13 mouse cellular contexts compared by ENCODE assay signal in the genomic region with DNA sequence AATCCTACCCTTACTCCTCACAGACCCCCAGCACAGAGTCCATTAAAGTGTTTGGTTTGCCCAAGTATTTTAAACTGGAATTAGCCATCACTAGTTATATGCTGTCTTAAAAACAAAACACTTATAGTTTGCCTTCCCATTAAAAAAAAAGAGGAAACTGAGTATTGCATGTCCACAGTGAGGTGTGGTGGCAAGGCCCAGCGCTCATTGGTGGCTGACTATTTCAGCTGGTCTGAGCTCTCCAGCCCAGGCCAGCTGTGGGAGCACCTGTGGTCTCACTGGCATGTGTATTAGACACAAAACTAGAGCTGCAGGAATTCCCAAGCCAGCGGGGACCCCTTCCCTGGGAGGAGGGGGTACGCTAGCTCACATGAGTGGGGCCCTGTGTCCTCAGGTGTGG. TPM values are rescaled to one million over a fixed set of nuclear protein-coding genes. Genes with fewer than 3 reads are reported as not detected.
DNase-seq lines count a peak whose midpoint lies in the region; ATAC-seq and TF ChIP-seq lines count a peak whose summit lies in the region.
"Had no signal": no experiment of that assay in that cellular context is flagged by ENCODE, and none has a peak within 500 bp of the region (broad histone marks: within the 10 kb centered on the region; RNA-seq: fewer than 3 reads in every experiment).

No protein-coding gene starts in this region.

- intact Hi-C loops in heart, postnatal 10 days (cut with DNase I) = loop anchor here (5.0 kb wide), 1 partner anchor 126 kb away; a partner anchor contains a TSS

- no peak overlapping the region for H3K9ac ChIP-seq in hindbrain, postnatal 0 days (replicated peaks; ENCODE audit: low read length)
- no peak overlapping the region for H3K9ac ChIP-seq in neural tube, embryonic 12.5 days
- no peak overlapping the region for H3K9ac ChIP-seq in intestine, embryonic 15.5 days
- H3K9ac ChIP-seq: limb, embryonic 15.5 days had no signal

- no peak for ATAC-seq in hindbrain, postnatal 0 days
- no peak for ATAC-seq in neural tube, embryonic 12.5 days (ENCODE audit: low FRiP score, low read depth)
- ATAC-seq in intestine, embryonic 15.5 days = no peak

- H3K4me1 ChIP-seq in hindbrain, embryonic 10.5 days (replicated peaks) = peaks cover 47% of the 10 kb centered on the region
- H3K4me1 ChIP-seq in hindbrain, postnatal 0 days (ENCODE audit: insufficient read depth, low read length) = peaks cover 9% of the 10 kb centered on the region; the same call in 1 of the 2 replicates
- H3K4me1 ChIP-seq in neural tube, embryonic 12.5 days = peaks cover 11% of the 10 kb centered on the region
- peaks cover 23% of the 10 kb centered on the region for H3K4me1 ChIP-seq in intestine, embryonic 15.5 days (replicated peaks)

- H3K27ac ChIP-seq in hindbrain, embryonic 10.5 days = no peak overlapping the region
- no peak overlapping the region for H3K27ac ChIP-seq in hindbrain, postnatal 0 days
- no peak overlapping the region for H3K27ac ChIP-seq in neural tube, embryonic 12.5 days
- H3K27ac ChIP-seq in intestine, embryonic 15.5 days = no peak overlapping the region
- H3K27ac ChIP-seq: limb, embryonic 15.5 days had no signal

- H3K4me3 ChIP-seq in hindbrain, embryonic 10.5 days = peak overlapping the region; percentile 48
- H3K4me3 ChIP-seq in hindbrain, postnatal 0 days (ENCODE audit: low read length) = no peak overlapping the region
- no peak overlapping the region for H3K4me3 ChIP-seq in neural tube, embryonic 12.5 days
- no peak overlapping the region for H3K4me3 ChIP-seq in intestine, embryonic 15.5 days (replicated peaks)

- no peaks in the 10 kb centered on the region for H3K36me3 ChIP-seq in hindbrain, embryonic 10.5 days
- no peaks in the 10 kb centered on the region for H3K36me3 ChIP-seq in hindbrain, postnatal 0 days (ENCODE audit: insufficient read depth, low read length)
- no peaks in the 10 kb centered on the region for H3K36me3 ChIP-seq in neural tube, embryonic 12.5 days
- H3K36me3 ChIP-seq in intestine, embryonic 15.5 days = no peaks in the 10 kb centered on the region
- H3K36me3 ChIP-seq: limb, embryonic 15.5 days had no signal

- 61% methylated on average over 3 of the region's 3 CpGs for WGBS in hindbrain, embryonic 10.5 days
- 69% methylated on average over 3 of the region's 3 CpGs for WGBS in hindbrain, postnatal 0 days
- 66% methylated on average over 3 of the region's 3 CpGs for WGBS in neural tube, embryonic 12.5 days
- WGBS in intestine, embryonic 15.5 days = 74% methylated on average over 3 of the region's 3 CpGs

- no peak for DNase-seq in hindbrain, embryonic 10.5 days (ENCODE audit: low spot score)
- DNase-seq in hindbrain, postnatal 0 days (ENCODE audit: low spot score) = no peak
- no peak for DNase-seq in neural tube, embryonic 10.5 days (ENCODE audit: extremely low spot score, low spot score)
- DNase-seq in cerebellum, adult 9-11 months = no peak
- DNase-seq in adrenal gland, postnatal 36 days = no peak
- no peak for DNase-seq in heart, postnatal 10 days

- TF ChIP-seq CTCF in hindbrain, postnatal 0 days (IDR thresholded peaks at IDR 0.05; ENCODE audit: low read depth) = no peak

- H3K27me3 ChIP-seq in hindbrain, embryonic 10.5 days (ENCODE audit: insufficient read depth, poor library complexity, severe bottlenecking) = peaks cover 55% of the 10 kb centered on the region
- no peaks in the 10 kb centered on the region; the same call in 1 of the 2 replicates for H3K27me3 ChIP-seq in hindbrain, postnatal 0 days (ENCODE audit: insufficient read depth, low read length)
- H3K27me3 ChIP-seq in neural tube, embryonic 12.5 days (replicated peaks) = peaks cover 24% of the 10 kb centered on the region
- no peaks in the 10 kb centered on the region for H3K27me3 ChIP-seq in intestine, embryonic 15.5 days (replicated peaks)

- no peak overlapping the region for H3K4me2 ChIP-seq in hindbrain, postnatal 0 days (ENCODE audit: low read depth, low read length)
- peak overlapping the region; percentile 66 for H3K4me2 ChIP-seq in neural tube, embryonic 12.5 days (replicated peaks)
- H3K4me2 ChIP-seq in intestine, embryonic 15.5 days (replicated peaks) = peak overlapping the region; percentile 92

- H3K9me3 ChIP-seq in hindbrain, embryonic 10.5 days = no peaks in the 10 kb centered on the region
- H3K9me3 ChIP-seq in hindbrain, postnatal 0 days (ENCODE audit: low read length) = no peaks in the 10 kb centered on the region
- H3K9me3 ChIP-seq in neural tube, embryonic 12.5 days = no peaks in the 10 kb centered on the region
- H3K9me3 ChIP-seq in intestine, embryonic 15.5 days = no peaks in the 10 kb centered on the region
- H3K9me3 ChIP-seq: limb, embryonic 15.5 days had no signal

RNA-seq across cellular contexts. Expression of a gene that starts 2.7 kb away (rescaled TPM):
- 6.0 and 6.7 TPM in 2 replicates for polyA plus RNA-seq in hindbrain, embryonic 10.5 days (2016; fragmentation: Nextera tagmentation; extraction: Ambion mirVana)
- total RNA-seq in hindbrain, postnatal 0 days (2014; rRNA removed) = 7.3 and 9.0 TPM in 2 replicates
- 5.2 and 7.0 TPM in 2 replicates for polyA plus RNA-seq in hindbrain, postnatal 0 days (2015; fragmentation: Nextera tagmentation; extraction: Ambion mirVana)
- 2.4 and 3.0 TPM in 2 replicates for polyA plus RNA-seq in neural tube, embryonic 12.5 days (2016; fragmentation: Nextera tagmentation; extraction: Ambion mirVana)
- 26.6 and 27.2 TPM in 2 replicates for polyA plus RNA-seq in intestine, embryonic 15.5 days (2015; fragmentation: Nextera tagmentation; extraction: Ambion mirVana)
- total RNA-seq in adrenal gland, postnatal 36 days (2021) = 10 to 100 TPM; 18.1 to 19.5 TPM
- 10 to 100 TPM in 1 of 2 experiments, 1 to 10 TPM in 1; 8.9 to 11.3 TPM for total RNA-seq in heart, postnatal 10 days (2021)
- total RNA-seq: neutrophil, adult 5-6 weeks had no signal

RNA-seq across cellular contexts. Expression of a gene that starts 10.2 kb away (rescaled TPM):
- 1.7 and 2.2 TPM in 2 replicates for polyA plus RNA-seq in hindbrain, embryonic 10.5 days (2016; fragmentation: Nextera tagmentation; extraction: Ambion mirVana)
- total RNA-seq in hindbrain, postnatal 0 days (2014; rRNA removed) = 0.10 TPM in 1 of 2 replicates, not detected in the other
- 0.48 and 0.75 TPM in 2 replicates for polyA plus RNA-seq in hindbrain, postnatal 0 days (2015; fragmentation: Nextera tagmentation; extraction: Ambion mirVana)
- 0.73 and 1.6 TPM in 2 replicates for polyA plus RNA-seq in neural tube, embryonic 12.5 days (2016; fragmentation: Nextera tagmentation; extraction: Ambion mirVana)
- polyA plus RNA-seq in intestine, embryonic 15.5 days (2015; fragmentation: Nextera tagmentation; extraction: Ambion mirVana) = 7.8 and 8.4 TPM in 2 replicates
- total RNA-seq in adrenal gland, postnatal 36 days (2021) = under 1 TPM; 0.50 to 0.76 TPM
- total RNA-seq in heart, postnatal 10 days (2021) = 1 to 10 TPM; 1.1 to 1.2 TPM
- total RNA-seq: MEL had no signal

RNA-seq across cellular contexts. Expression of a gene that starts 14.6 kb away (rescaled TPM):
- 36.7 and 42.5 TPM in 2 replicates for polyA plus RNA-seq in hindbrain, embryonic 10.5 days (2016; fragmentation: Nextera tagmentation; extraction: Ambion mirVana)
- 41.6 and 51.1 TPM in 2 replicates for total RNA-seq in hindbrain, postnatal 0 days (2014; rRNA removed)
- polyA plus RNA-seq in hindbrain, postnatal 0 days (2015; fragmentation: Nextera tagmentation; extraction: Ambion mirVana) = 60.2 and 65.0 TPM in 2 replicates
- 58.0 and 62.5 TPM in 2 replicates for polyA plus RNA-seq in neural tube, embryonic 12.5 days (2016; fragmentation: Nextera tagmentation; extraction: Ambion mirVana)
- polyA plus RNA-seq in intestine, embryonic 15.5 days (2015; fragmentation: Nextera tagmentation; extraction: Ambion mirVana) = 21.9 and 22.7 TPM in 2 replicates
- total RNA-seq in adrenal gland, postnatal 36 days (2021) = 10 to 100 TPM; 55.9 to 58.0 TPM
- 10 to 100 TPM; 38.9 to 41.6 TPM for total RNA-seq in heart, postnatal 10 days (2021)

RNA-seq across cellular contexts. Expression of a gene that starts 26.1 kb away (rescaled TPM):
- polyA plus RNA-seq in hindbrain, embryonic 10.5 days (2016; fragmentation: Nextera tagmentation; extraction: Ambion mirVana) = 86.5 and 87.9 TPM in 2 replicates
- 48.6 and 57.9 TPM in 2 replicates for total RNA-seq in hindbrain, postnatal 0 days (2014; rRNA removed)
- 80.2 and 82.3 TPM in 2 replicates for polyA plus RNA-seq in hindbrain, postnatal 0 days (2015; fragmentation: Nextera tagmentation; extraction: Ambion mirVana)
- 78.0 and 81.3 TPM in 2 replicates for polyA plus RNA-seq in neural tube, embryonic 12.5 days (2016; fragmentation: Nextera tagmentation; extraction: Ambion mirVana)
- 83.8 and 87.7 TPM in 2 replicates for polyA plus RNA-seq in intestine, embryonic 15.5 days (2015; fragmentation: Nextera tagmentation; extraction: Ambion mirVana)
- total RNA-seq in adrenal gland, postnatal 36 days (2021) = 10 to 100 TPM; 45.0 to 50.6 TPM
- total RNA-seq in heart, postnatal 10 days (2021) = 10 to 100 TPM; 26.8 to 28.2 TPM

RNA-seq across cellular contexts. Expression of a gene that starts 33.0 kb away (rescaled TPM):
- not detected in 2 replicates for polyA plus RNA-seq in hindbrain, embryonic 10.5 days (2016; fragmentation: Nextera tagmentation; extraction: Ambion mirVana)
- total RNA-seq in hindbrain, postnatal 0 days (2014; rRNA removed) = not detected in 2 replicates
- not detected in 2 replicates for polyA plus RNA-seq in hindbrain, postnatal 0 days (2015; fragmentation: Nextera tagmentation; extraction: Ambion mirVana)
- not detected in 2 replicates for polyA plus RNA-seq in neural tube, embryonic 12.5 days (2016; fragmentation: Nextera tagmentation; extraction: Ambion mirVana)
- polyA plus RNA-seq in intestine, embryonic 15.5 days (2015; fragmentation: Nextera tagmentation; extraction: Ambion mirVana) = 11.8 and 12.8 TPM in 2 replicates
- 100 to 1,000 TPM; 344 to 362 TPM for total RNA-seq in adrenal gland, postnatal 36 days (2021)
- 10 to 100 TPM in 1 of 2 experiments, 1 to 10 TPM in 1; 9.6 to 41.2 TPM for total RNA-seq in heart, postnatal 10 days (2021)
- total RNA-seq: layer of hippocampus, postnatal 36 days; MEL; neutrophil, adult 5-6 weeks had no signal
- polyA plus RNA-seq: kidney, embryonic 14.5 days; limb, embryonic 15.5 days had no signal
